Mouse (Mus musculus): Measurements from ENCODE around the gene Mrgprd.

- TF ChIP-seq TAL1 (IDR thresholded peaks at IDR 0.05; ENCODE audit: low read length) (no peak), GATA1 (IDR thresholded peaks at IDR 0.05; ENCODE audit: low read length) (no peak)
These were observed 25.7 kb downstream of the Mrgprd start for GRCm38 (mm10) chr7:145340248-145340904.

Data from erythroblast, embryonic 14.5 days (primary cell).